Mouse (Mus musculus): ENCODE measurements around the gene Pole3. TPM values are rescaled to one million over a fixed set of nuclear protein-coding genes. Genes with fewer than 3 reads are reported as not detected.

Gene Pole3
- polyA plus RNA-seq, 2 experiments: 51.4 to 77.9 TPM

GRCm38 (mm10) chr4:62519122-62519848, 5.6 kb downstream of the Pole3 start:
- Histone ChIP-seq H3K27me3 (ENCODE audit: control insufficient read depth, insufficient read depth, low read length) (no peaks in the 10 kb centered on the region), H3K4me1 (ENCODE audit: control insufficient read depth, insufficient read depth, low read length) (peaks cover 28% of the 10 kb centered on the region), H3K9me3 (ENCODE audit: control insufficient read depth, low read length) (no peaks in the 10 kb centered on the region), H3K4me3 (replicated peaks; ENCODE audit: low read length) (peak overlapping the region; percentile 82), H3K27ac (replicated peaks; ENCODE audit: low read depth, low read length) (peak overlapping the region; percentile 84), H3K36me3 (ENCODE audit: control insufficient read depth, insufficient read depth, low read length) (peaks cover 10% of the 10 kb centered on the region; the same call in 1 of the 2 replicates), H3K9ac (ENCODE audit: low read depth, low read length, severe bottlenecking) (peak overlapping the region; percentile 83), H3K4me2 (replicated peaks; ENCODE audit: low read depth, low read length, severe bottlenecking) (peak overlapping the region; percentile 71)
- ATAC-seq (ENCODE audit: low FRiP score, low read depth) (peak; percentile 75), DNase-seq (ENCODE audit: low spot score) (no peak)
- no peak for TF ChIP-seq POLR2A (IDR thresholded peaks at IDR 0.05; ENCODE audit: borderline replicate concordance, extremely low read depth, insufficient read depth, insufficient read length)
- 2% methylated on average over 23 of the region's 26 CpGs for WGBS

GRCm38 (mm10) chr4:62518416-62519121, 6.3 kb downstream of the Pole3 start:
- H3K4me1 ChIP-seq (ENCODE audit: control insufficient read depth, insufficient read depth, low read length): peaks cover 22% of the 10 kb centered on the region
- no peaks in the 10 kb centered on the region for H3K9me3 ChIP-seq (ENCODE audit: control insufficient read depth, low read length)
- H3K27ac ChIP-seq (replicated peaks; ENCODE audit: low read depth, low read length): peak overlapping the region; percentile 34; the same call in 1 of the 2 replicates
- peaks cover 14% of the 10 kb centered on the region for H3K36me3 ChIP-seq (ENCODE audit: control insufficient read depth, insufficient read depth, low read length)
- H3K4me3 ChIP-seq (replicated peaks; ENCODE audit: low read length): peak overlapping the region; percentile 82
- TF ChIP-seq POLR2A (IDR thresholded peaks at IDR 0.05; ENCODE audit: borderline replicate concordance, extremely low read depth, insufficient read depth, insufficient read length): no peak
- DNase-seq (ENCODE audit: low spot score) (no peak), ATAC-seq (ENCODE audit: low FRiP score, low read depth) (no peak)
- H3K4me2 ChIP-seq (replicated peaks; ENCODE audit: low read depth, low read length, severe bottlenecking): peak overlapping the region; percentile 71
- WGBS: 48% methylated on average over 13 of the region's 13 CpGs
- peak overlapping the region; percentile 83 for H3K9ac ChIP-seq (ENCODE audit: low read depth, low read length, severe bottlenecking)
- no peaks in the 10 kb centered on the region for H3K27me3 ChIP-seq (ENCODE audit: control insufficient read depth, insufficient read depth, low read length)

DNA sequence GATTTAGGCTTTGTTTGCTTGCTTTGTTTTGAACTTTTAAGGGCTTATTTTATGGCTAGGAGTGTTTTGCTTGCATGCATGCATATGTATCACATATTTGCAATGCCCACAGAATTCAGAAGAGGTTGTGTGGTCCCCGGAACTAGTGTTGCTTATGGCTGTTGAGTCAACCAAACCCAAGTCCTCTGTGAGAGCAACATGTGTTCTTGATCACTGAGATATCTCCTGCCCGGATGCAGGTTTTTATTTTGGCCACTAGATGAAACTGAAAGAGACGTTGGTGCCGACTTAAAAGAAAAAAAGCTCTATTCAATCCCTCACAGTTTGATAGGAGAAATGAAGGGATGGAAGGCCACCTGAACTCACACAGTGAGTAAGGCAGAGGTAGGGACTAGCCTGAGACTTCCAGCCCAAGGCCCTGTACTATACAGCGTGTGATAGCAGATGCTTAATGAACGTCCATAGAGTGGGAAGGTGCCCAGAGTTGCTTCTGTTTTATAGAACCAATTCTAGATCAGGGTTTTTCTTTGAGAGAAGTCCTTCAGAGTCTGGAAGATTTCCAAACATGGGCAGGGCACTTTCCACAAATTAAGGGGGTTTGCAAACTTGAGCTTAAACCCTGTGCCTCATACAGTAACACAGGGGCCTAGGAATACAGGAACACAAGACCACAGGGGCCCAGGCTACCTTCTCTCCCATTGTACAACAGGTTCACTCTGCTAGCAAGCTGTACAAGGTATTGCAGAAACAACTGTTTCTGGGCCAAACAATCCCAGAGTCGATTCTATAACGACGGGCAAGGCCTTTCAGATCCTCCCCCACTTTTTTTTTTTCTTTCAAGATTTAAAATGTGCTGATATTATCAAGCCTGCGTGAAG, 7.1 kb downstream of the Pole3 start:
- no peaks in the 10 kb centered on the region for H3K9me3 ChIP-seq (ENCODE audit: control insufficient read depth, low read length)
- no peak for TF ChIP-seq POLR2A (IDR thresholded peaks at IDR 0.05; ENCODE audit: borderline replicate concordance, extremely low read depth, insufficient read depth, insufficient read length)
- H3K36me3 ChIP-seq (ENCODE audit: control insufficient read depth, insufficient read depth, low read length): peaks cover 14% of the 10 kb centered on the region
- ATAC-seq (ENCODE audit: low FRiP score, low read depth) (no peak), DNase-seq (ENCODE audit: low spot score) (no peak)
- H3K4me3 ChIP-seq (replicated peaks; ENCODE audit: low read length): peak overlapping the region; percentile 82; the same call in 1 of the 2 replicates
- H3K27me3 ChIP-seq (ENCODE audit: control insufficient read depth, insufficient read depth, low read length): no peaks in the 10 kb centered on the region
- peak overlapping the region; percentile 25; the same call in 1 of the 2 replicates for H3K9ac ChIP-seq (ENCODE audit: low read depth, low read length, severe bottlenecking)
- H3K4me2 ChIP-seq (replicated peaks; ENCODE audit: low read depth, low read length, severe bottlenecking): peak overlapping the region; percentile 71
- H3K4me1 ChIP-seq (ENCODE audit: control insufficient read depth, insufficient read depth, low read length): peaks cover 22% of the 10 kb centered on the region
- H3K27ac ChIP-seq (replicated peaks; ENCODE audit: low read depth, low read length): no peak overlapping the region
- 65% methylated on average over 10 of the region's 10 CpGs for WGBS

GRCm38 (mm10) chr4:62517046-62517445, 7.8 kb downstream of the Pole3 start:
- Histone ChIP-seq H3K27ac (replicated peaks; ENCODE audit: low read depth, low read length) (no peak overlapping the region), H3K9ac (ENCODE audit: low read depth, low read length, severe bottlenecking) (peak overlapping the region; percentile 25; the same call in 1 of the 2 replicates), H3K4me1 (ENCODE audit: control insufficient read depth, insufficient read depth, low read length) (peaks cover 22% of the 10 kb centered on the region), H3K36me3 (ENCODE audit: control insufficient read depth, insufficient read depth, low read length) (peaks cover 21% of the 10 kb centered on the region), H3K27me3 (ENCODE audit: control insufficient read depth, insufficient read depth, low read length) (no peaks in the 10 kb centered on the region), H3K9me3 (ENCODE audit: control insufficient read depth, low read length) (no peaks in the 10 kb centered on the region), H3K4me2 (replicated peaks; ENCODE audit: low read depth, low read length, severe bottlenecking) (no peak overlapping the region), H3K4me3 (replicated peaks; ENCODE audit: low read length) (no peak overlapping the region)
- DNase-seq (ENCODE audit: low spot score) (no peak), ATAC-seq (ENCODE audit: low FRiP score, low read depth) (no peak)
- 82% methylated on average over 8 of the region's 8 CpGs for WGBS
- TF ChIP-seq POLR2A (IDR thresholded peaks at IDR 0.05; ENCODE audit: borderline replicate concordance, extremely low read depth, insufficient read depth, insufficient read length): no peak

GRCm38 (mm10) chr4:62516579-62516978, 8.3 kb downstream of the Pole3 start:
- no peak overlapping the region for H3K27ac ChIP-seq (replicated peaks; ENCODE audit: low read depth, low read length)
- H3K9ac ChIP-seq (ENCODE audit: low read depth, low read length, severe bottlenecking): no peak overlapping the region
- no peaks in the 10 kb centered on the region for H3K27me3 ChIP-seq (ENCODE audit: control insufficient read depth, insufficient read depth, low read length)
- no peak for TF ChIP-seq POLR2A (IDR thresholded peaks at IDR 0.05; ENCODE audit: borderline replicate concordance, extremely low read depth, insufficient read depth, insufficient read length)
- 83% methylated on average over 1 of the region's 1 CpGs for WGBS
- H3K36me3 ChIP-seq (ENCODE audit: control insufficient read depth, insufficient read depth, low read length): peaks cover 26% of the 10 kb centered on the region
- H3K4me2 ChIP-seq (replicated peaks; ENCODE audit: low read depth, low read length, severe bottlenecking): no peak overlapping the region
- ATAC-seq (ENCODE audit: low FRiP score, low read depth) (no peak), DNase-seq (ENCODE audit: low spot score) (no peak)
- H3K4me1 ChIP-seq (ENCODE audit: control insufficient read depth, insufficient read depth, low read length): peaks cover 22% of the 10 kb centered on the region
- no peak overlapping the region for H3K4me3 ChIP-seq (replicated peaks; ENCODE audit: low read length)
- no peaks in the 10 kb centered on the region for H3K9me3 ChIP-seq (ENCODE audit: control insufficient read depth, low read length)

All from limb, embryonic 14.5 days (tissue).